Mouse (Mus musculus) small intestine, adult 2 months (tissue): ENCODE results near the gene Shf.

Source experiments
- CTCF ChIP-seq: fragments of 200-500 bp; IDR thresholded peaks from 2 replicates; pipeline ENCODE4 v1.5.1; 2012; ENCODE audit warnings: low read depth, mild to moderate bottlenecking, control low read depth, inconsistent platforms, low read length, moderate library complexity, mixed read lengths; ENCODE audit not compliant: insufficient replicate concordance, insufficient read length; ENCODE audit errors: extremely low read depth
- POLR2A ChIP-seq: fragments of 200-500 bp; IDR thresholded peaks from 2 replicates; pipeline ENCODE4 v1.6.1; 2012; ENCODE audit warnings: low read depth, mild to moderate bottlenecking, control low read depth, inconsistent platforms, low read length, moderate library complexity

DNA sequence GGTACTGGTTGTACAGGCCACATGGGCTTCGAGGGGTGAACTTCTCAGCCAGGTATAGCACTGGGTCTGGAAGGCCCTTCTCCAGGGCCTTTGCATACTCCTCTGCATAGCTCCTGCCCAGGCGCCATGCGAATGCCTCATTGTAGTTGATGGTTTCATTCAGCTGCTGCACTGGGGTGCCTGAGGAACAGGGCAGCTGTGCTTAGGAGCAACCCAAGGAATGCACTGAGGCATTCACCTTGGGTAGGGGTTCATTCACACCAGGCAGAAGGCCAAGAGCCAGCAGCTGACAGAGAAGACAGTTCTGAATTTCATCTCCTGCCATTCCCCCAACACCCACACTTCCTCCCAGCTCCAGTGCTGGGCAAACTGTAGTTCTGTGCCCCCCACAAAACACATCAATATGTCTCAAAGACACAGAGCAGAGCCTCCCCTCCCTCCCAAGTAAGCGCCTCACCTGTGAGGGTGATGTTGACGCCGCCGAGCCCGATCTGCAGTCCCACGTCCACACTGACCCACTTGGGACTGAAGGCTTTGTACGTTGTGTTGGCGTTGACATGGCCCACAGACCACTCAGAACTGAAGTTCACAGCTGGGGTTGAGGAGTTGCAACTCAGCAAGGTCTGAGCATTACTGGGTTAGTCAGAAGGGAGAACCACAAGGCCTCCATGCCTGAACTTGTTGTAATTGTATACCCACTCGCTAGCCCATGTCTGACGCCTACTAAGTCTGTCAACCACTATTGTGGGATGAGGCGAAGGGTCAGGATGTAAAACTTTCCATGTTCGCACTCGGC, 63.7 kb downstream of the Shf start:
- no peak for TF ChIP-seq POLR2A
- no peak for TF ChIP-seq CTCF
